ENCODE assay signal across 14 mouse cellular contexts in genomic region chr13:44232716-44233051, GRCm38 (mm10).
DNase-seq lines count a peak whose midpoint lies in the region; ATAC-seq and TF ChIP-seq lines count a peak whose summit lies in the region.
"Had no signal": no experiment of that assay in that cellular context is flagged by ENCODE, and none has a peak within 500 bp of the region (broad histone marks: within the 10 kb centered on the region; RNA-seq: fewer than 3 reads in every experiment).

No protein-coding gene starts in this region.

- no peaks in the 10 kb centered on the region for H3K36me3 ChIP-seq in CH12.LX (replicated peaks in 1 of 2; ENCODE audit: control insufficient read depth in 1 of 2, insufficient read depth in 1 of 2, low read length in 1 of 2)
- H3K36me3 ChIP-seq in forebrain, embryonic 10.5 days (replicated peaks), result no peaks in the 10 kb centered on the region
- no peaks in the 10 kb centered on the region for H3K36me3 ChIP-seq in limb, embryonic 12.5 days
- H3K36me3 ChIP-seq in liver, postnatal 0 days (replicated peaks; ENCODE audit: insufficient read depth, low read length), result no peaks in the 10 kb centered on the region
- H3K36me3 ChIP-seq: liver, embryonic 15.5 days had no signal

- intact Hi-C loops in gastrocnemius, adult 2 months (cut with DNase I), result no loop called here
- intact Hi-C loops in gastrocnemius, postnatal 36 days (cut with DNase I), result loop anchor here (5.0 kb wide), 1 partner anchor 70 kb away; no protein-coding TSS in a partner anchor

- no peak overlapping the region for H3K4me2 ChIP-seq in CH12.LX (ENCODE audit: insufficient read depth, low read depth, poor library complexity, severe bottlenecking)
- H3K4me2 ChIP-seq in limb, embryonic 12.5 days, result 0 out of 2 replicates have a peak overlapping the region, but pooled peaks have one; percentile 2
- H3K4me2 ChIP-seq in liver, postnatal 0 days (ENCODE audit: low read depth, low read length), result no peak overlapping the region
- H3K4me2 ChIP-seq: liver, embryonic 15.5 days had no signal

- ATAC-seq in limb, embryonic 12.5 days (ENCODE audit: insufficient number of reproducible peaks, insufficient read depth, low FRiP score, low TSS enrichment, low read depth), result no peak
- ATAC-seq in liver, postnatal 0 days, result no peak
- ATAC-seq: inflammation-experienced regulatory T-cells, adult 6 months had no signal

- in situ Hi-C loops in CH12.LX (cut with MboI; ENCODE audit: low pct_ligation_motif_present, low pct_unique_long_range_greater_than_20kb, low sequenced_read_pairs), result no loop called here

- H3K4me3 ChIP-seq in gastrocnemius, adult 2 months, result no peak overlapping the region
- no peak overlapping the region for H3K4me3 ChIP-seq in CH12.LX (replicated peaks in 1 of 3; ENCODE audit: low read depth in 2 of 3, low read length in 2 of 3, poor library complexity in 1 of 3)
- H3K4me3 ChIP-seq in forebrain, embryonic 10.5 days, result no peak overlapping the region
- no peak overlapping the region for H3K4me3 ChIP-seq in limb, embryonic 12.5 days (replicated peaks)
- H3K4me3 ChIP-seq in liver, postnatal 0 days (ENCODE audit: low read depth, low read length), result no peak overlapping the region
- H3K4me3 ChIP-seq: liver, embryonic 15.5 days had no signal

- H3K27ac ChIP-seq in gastrocnemius, adult 2 months, result peak overlapping the region; percentile 99
- H3K27ac ChIP-seq in CH12.LX (ENCODE audit: insufficient read depth, low read depth), result no peak overlapping the region
- H3K27ac ChIP-seq in forebrain, embryonic 10.5 days, result peak overlapping the region; percentile 79
- H3K27ac ChIP-seq in limb, embryonic 12.5 days, result peak overlapping the region; percentile 76
- no peak overlapping the region for H3K27ac ChIP-seq in liver, postnatal 0 days (ENCODE audit: low read depth)
- H3K27ac ChIP-seq: liver, embryonic 15.5 days had no signal

- dilution Hi-C loops in CH12.LX (cut with MboI; ENCODE audit: extremely low pct_ligation_motif_present, extremely low pct_unique_long_range_greater_than_20kb, low sequenced_read_pairs), result no loop called here

- TF ChIP-seq EP300 in CH12.LX (IDR thresholded peaks at IDR 0.05; ENCODE audit: low read length), result no peak
- TF ChIP-seq EP300 in liver, postnatal 0 days (IDR thresholded peaks at IDR 0.05; ENCODE audit: low read depth), result no peak

- 65% methylated on average over 6 of the region's 6 CpGs for whole genome bisulfite sequencing in forebrain, embryonic 10.5 days
- WGBS in limb, embryonic 12.5 days, result 50% methylated on average over 6 of the region's 6 CpGs
- WGBS in liver, postnatal 0 days (ENCODE audit: insufficient replicate concordance), result 80% methylated on average over 6 of the region's 6 CpGs

- no peak for DNase-seq in gastrocnemius, adult 2 months
- no peak for DNase-seq in gastrocnemius, postnatal 36 days
- no peak for DNase-seq in CH12.LX (ENCODE audit: extremely low read depth)
- no peak for DNase-seq in forebrain, embryonic 10.5 days (ENCODE audit: extremely low spot score, low spot score)
- no peak for DNase-seq in frontal cortex, adult 2 months (ENCODE audit: extremely low spot score in 1 of 2, low spot score in 1 of 2)
- no peak for DNase-seq in liver, postnatal 0 days
- DNase-seq in ovary, postnatal 14 days (ENCODE audit: low spot score), result no peak
- DNase-seq: adrenal gland, adult 8-10 months; cerebellum, adult 9-10 months; heart, postnatal 14 days; lung, postnatal 36 days had no signal

- H3K27me3 ChIP-seq in CH12.LX (replicated peaks), result no peaks in the 10 kb centered on the region
- peaks cover 54% of the 10 kb centered on the region for H3K27me3 ChIP-seq in forebrain, embryonic 10.5 days (ENCODE audit: poor library complexity, severe bottlenecking)
- no peaks in the 10 kb centered on the region; the same call in 1 of the 2 replicates for H3K27me3 ChIP-seq in limb, embryonic 12.5 days
- no peaks in the 10 kb centered on the region for H3K27me3 ChIP-seq in liver, postnatal 0 days (ENCODE audit: insufficient read depth, low read length)
- H3K27me3 ChIP-seq: liver, embryonic 15.5 days had no signal

- peaks cover 11 to 25% of the 10 kb centered on the region in 2 experiments for H3K4me1 ChIP-seq in CH12.LX (ENCODE audit: control insufficient read depth in 1 of 2, insufficient read depth in 2 of 2)
- H3K4me1 ChIP-seq in forebrain, embryonic 10.5 days, result peaks cover 60% of the 10 kb centered on the region
- peaks cover 61% of the 10 kb centered on the region for H3K4me1 ChIP-seq in limb, embryonic 12.5 days (replicated peaks)
- no peaks in the 10 kb centered on the region for H3K4me1 ChIP-seq in liver, postnatal 0 days (ENCODE audit: insufficient read depth)
- H3K4me1 ChIP-seq: liver, embryonic 15.5 days had no signal

- H3K9me3 ChIP-seq in CH12.LX (replicated peaks; ENCODE audit: low read length), result no peaks in the 10 kb centered on the region
- no peaks in the 10 kb centered on the region for H3K9me3 ChIP-seq in forebrain, embryonic 10.5 days
- H3K9me3 ChIP-seq in limb, embryonic 12.5 days, result no peaks in the 10 kb centered on the region
- H3K9me3 ChIP-seq in liver, postnatal 0 days (ENCODE audit: low read length), result no peaks in the 10 kb centered on the region
- H3K9me3 ChIP-seq: liver, embryonic 15.5 days had no signal

- no peak for TF ChIP-seq RAD21 in CH12.LX (IDR thresholded peaks at IDR 0.05; ENCODE audit: low read depth, low read length)

- no peak overlapping the region for H3K9ac ChIP-seq in CH12.LX (ENCODE audit: insufficient read depth, low read depth)
- H3K9ac ChIP-seq in limb, embryonic 12.5 days (replicated peaks), result no peak overlapping the region; the same call in 1 of the 2 replicates
- no peak overlapping the region for H3K9ac ChIP-seq in liver, postnatal 0 days (replicated peaks)
- H3K9ac ChIP-seq: liver, embryonic 15.5 days had no signal

- TF ChIP-seq POLR2A in CH12.LX (IDR thresholded peaks at IDR 0.05; ENCODE audit: low read depth, low read length), result no peak

- H3K79me2 ChIP-seq in CH12.LX (replicated peaks; ENCODE audit: control insufficient read depth, extremely low read depth, insufficient read depth, poor library complexity, severe bottlenecking), result no peaks in the 10 kb centered on the region

- TF ChIP-seq CTCF in gastrocnemius, adult 2 months (IDR thresholded peaks at IDR 0.05), result no peak
- no peak for TF ChIP-seq CTCF in CH12.LX (conservative IDR thresholded peaks at IDR 0.05 in 1 of 2, IDR thresholded peaks at IDR 0.05 in 1 of 2; ENCODE audit: low read depth in 2 of 2, low read length in 2 of 2)
- no peak for TF ChIP-seq CTCF in liver, postnatal 0 days (IDR thresholded peaks at IDR 0.05; ENCODE audit: low read depth)

TF ChIP-seq in CH12.LX, 34 proteins besides CTCF, POLR2A, EP300 and RAD21:
- TF ChIP-seq USF1 (IDR thresholded peaks at IDR 0.05; ENCODE audit: low read depth, low read length) (no peak), BHLHE40 (IDR thresholded peaks at IDR 0.05; ENCODE audit: low read depth, low read length) (peak; percentile 95)

Comparison
In these comparisons a context has a peak if more than half of its experiments do, and no peak if none do; other contexts are left out.
1. H3K27ac ChIP-seq: peak in gastrocnemius, adult 2 months (single experiment), forebrain, embryonic 10.5 days (single experiment) and limb, embryonic 12.5 days (single experiment); none in CH12.LX (single experiment) and liver, postnatal 0 days (single experiment).